Mouse (Mus musculus) testis, adult 2 months (tissue): Measurements from ENCODE around the gene Gnai2.

Source experiments
- CTCF ChIP-seq: fragments of 200-500 bp; IDR thresholded peaks from 2 replicates; pipeline ENCODE4 v1.5.1; 2012; ENCODE audit warnings: low read depth, mild to moderate bottlenecking, inconsistent platforms, low read length, moderate library complexity; ENCODE audit not compliant: control insufficient read depth, insufficient read depth, insufficient replicate concordance
- POLR2A ChIP-seq: fragments of 200-500 bp; IDR thresholded peaks from 2 replicates; pipeline ENCODE4 v1.6.1; 2012; ENCODE audit warnings: low read depth, mild to moderate bottlenecking, inconsistent platforms, low read length, moderate library complexity; ENCODE audit not compliant: control insufficient read depth

DNA sequence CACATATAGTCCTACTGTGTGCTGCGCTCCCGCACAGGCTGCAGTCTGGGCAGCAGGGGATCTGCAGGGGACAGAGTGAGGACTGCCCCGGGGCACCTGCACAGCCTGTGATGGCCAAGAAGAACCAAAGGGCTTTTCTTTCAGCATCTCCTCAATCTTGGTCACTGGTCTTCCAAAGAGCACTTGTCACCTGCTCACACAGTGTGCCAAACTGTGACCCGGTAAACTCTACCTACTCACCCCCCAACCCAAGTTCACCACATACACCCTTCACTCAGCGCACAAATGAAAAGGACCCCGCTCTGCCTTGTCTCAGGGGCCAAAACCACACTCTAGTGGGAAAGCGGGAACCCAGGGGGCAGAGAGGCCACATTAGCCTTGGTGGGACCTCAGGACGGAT, 3.3 kb downstream of the Gnai2 start:
- TF ChIP-seq POLR2A = no peak
- no peak for TF ChIP-seq CTCF
